Mouse (Mus musculus): Measurements from ENCODE around the gene Gm5431. TPM values are rescaled to one million over a fixed set of nuclear protein-coding genes. Genes with fewer than 3 reads are reported as not detected.

The Gm5431 gene
- polyA plus RNA-seq, 1 experiment from 2014 or later = not detected

DNA sequence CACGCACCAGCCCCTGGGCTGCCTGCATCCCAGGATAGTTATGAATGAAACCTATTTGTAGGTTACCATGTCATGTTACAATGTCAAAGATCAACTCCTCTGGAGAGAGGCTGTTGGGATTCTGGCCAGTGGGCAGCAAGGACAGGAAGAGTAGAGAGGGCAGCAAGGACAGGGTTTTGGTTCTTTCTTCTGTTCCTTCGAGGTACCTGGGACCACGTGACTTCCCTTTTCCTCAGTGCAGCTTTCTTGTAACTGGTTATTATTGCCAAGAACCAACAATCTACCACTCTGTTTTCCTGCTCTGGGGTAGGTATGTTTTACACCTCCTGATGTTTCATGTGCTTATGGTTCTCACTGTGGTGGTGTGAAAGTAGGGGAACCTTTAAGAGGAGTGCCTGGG lies 38.2 kb downstream of the Gm5431 start:
- ATAC-seq (ENCODE audit: insufficient read depth, low FRiP score, low TSS enrichment) = no peak
- Histone ChIP-seq H3K36me3 (ENCODE audit: control insufficient read depth, insufficient read depth, low read length) (no peaks in the 10 kb centered on the region), H3K9ac (ENCODE audit: low read length) (no peak overlapping the region), H3K4me2 (ENCODE audit: low read depth) (no peak overlapping the region), H3K27ac (ENCODE audit: low read depth, low read length) (no peak overlapping the region), H3K4me1 (ENCODE audit: control insufficient read depth, insufficient read depth, low read length) (no peaks in the 10 kb centered on the region), H3K4me3 (ENCODE audit: low read depth, low read length) (no peak overlapping the region), H3K9me3 (ENCODE audit: control insufficient read depth, low read length) (no peaks in the 10 kb centered on the region), H3K27me3 (ENCODE audit: control insufficient read depth, insufficient read depth, low read length) (no peaks in the 10 kb centered on the region)
- 91% methylated on average over 3 of the region's 3 CpGs for WGBS
- DNase-seq (ENCODE audit: low spot score) = no peak

- Histone ChIP-seq H3K27ac (ENCODE audit: low read depth, low read length) (no peak overlapping the region), H3K4me1 (ENCODE audit: control insufficient read depth, insufficient read depth, low read length) (no peaks in the 10 kb centered on the region), H3K9ac (ENCODE audit: low read length) (no peak overlapping the region), H3K4me3 (ENCODE audit: low read depth, low read length) (no peak overlapping the region), H3K36me3 (ENCODE audit: control insufficient read depth, insufficient read depth, low read length) (no peaks in the 10 kb centered on the region), H3K4me2 (ENCODE audit: low read depth) (no peak overlapping the region), H3K27me3 (ENCODE audit: control insufficient read depth, insufficient read depth, low read length) (no peaks in the 10 kb centered on the region), H3K9me3 (ENCODE audit: control insufficient read depth, low read length) (no peaks in the 10 kb centered on the region)
- ATAC-seq (ENCODE audit: insufficient read depth, low FRiP score, low TSS enrichment) (no peak), DNase-seq (ENCODE audit: low spot score) (no peak)
- 80% methylated on average over 1 of the region's 1 CpGs for WGBS
Observed at GRCm38 (mm10) chr11:48862784-48863319, 39.2 kb downstream of the Gm5431 start.

DNA sequence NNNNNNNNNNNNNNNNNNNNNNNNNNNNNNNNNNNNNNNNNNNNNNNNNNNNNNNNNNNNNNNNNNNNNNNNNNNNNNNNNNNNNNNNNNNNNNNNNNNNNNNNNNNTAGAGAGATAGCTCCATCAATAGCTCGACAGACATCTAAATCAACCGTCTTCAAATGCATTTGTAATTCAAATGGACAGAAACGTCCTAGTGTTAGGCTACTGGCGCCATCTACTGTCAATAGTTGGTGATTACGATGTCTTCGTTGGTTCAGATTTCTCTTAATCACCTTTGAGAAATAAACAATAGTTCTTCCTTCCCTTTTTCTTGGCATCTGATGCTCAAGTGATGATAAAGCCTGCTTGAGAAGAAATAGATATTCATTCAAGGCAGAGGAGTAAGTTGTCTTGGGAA lies 43.0 kb downstream of the Gm5431 start:
- no peak overlapping the region for H3K4me3 ChIP-seq (ENCODE audit: low read depth, low read length)
- H3K4me2 ChIP-seq (ENCODE audit: low read depth) = peak overlapping the region; percentile 56; the same call in 1 of the 2 replicates
- ATAC-seq (ENCODE audit: insufficient read depth, low FRiP score, low TSS enrichment) = no peak

DNA sequence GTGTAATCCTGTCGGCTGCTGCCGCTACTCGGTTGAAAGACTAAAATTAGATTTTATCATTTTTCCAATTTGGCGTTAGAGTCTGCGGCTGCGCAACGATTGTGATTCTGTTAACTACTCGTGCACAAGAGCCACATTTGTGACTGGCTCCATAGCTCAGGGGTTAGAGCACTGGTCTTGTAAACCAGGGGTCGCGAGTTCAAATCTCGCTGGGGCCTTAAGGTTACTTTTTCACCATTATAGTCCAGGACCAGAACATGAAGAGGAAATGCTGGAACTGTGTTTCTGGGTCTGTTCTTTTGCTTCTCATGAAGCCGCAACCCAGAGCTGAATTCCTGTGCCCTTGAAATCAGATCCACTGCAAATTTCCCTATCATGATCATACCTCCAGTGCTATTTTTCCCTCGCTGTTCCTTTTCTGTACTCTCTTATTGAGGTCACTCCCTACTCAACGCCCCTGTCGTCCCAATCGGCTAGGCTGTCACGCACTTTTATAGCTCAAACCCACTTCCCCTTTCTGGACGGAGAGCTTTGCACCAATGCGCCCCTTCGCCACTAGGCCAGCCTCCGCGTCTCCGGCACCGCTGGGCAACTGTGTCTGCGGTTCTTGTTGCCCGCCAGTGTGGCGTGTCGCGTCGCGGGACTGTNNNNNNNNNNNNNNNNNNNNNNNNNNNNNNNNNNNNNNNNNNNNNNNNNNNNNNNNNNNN lies 48.4 kb downstream of the Gm5431 start:
- Histone ChIP-seq H3K4me3 (ENCODE audit: low read depth, low read length) (peak overlapping the region; percentile 61), H3K9ac (ENCODE audit: low read length) (0 out of 2 replicates have a peak overlapping the region, but pooled peaks have one; percentile 1), H3K4me2 (ENCODE audit: low read depth) (peak overlapping the region; percentile 92), H3K27ac (ENCODE audit: low read depth, low read length) (no peak overlapping the region), H3K9me3 (ENCODE audit: control insufficient read depth, low read length) (no peaks in the 10 kb centered on the region), H3K4me1 (ENCODE audit: control insufficient read depth, insufficient read depth, low read length) (peaks cover 5% of the 10 kb centered on the region; the same call in 1 of the 2 replicates), H3K36me3 (ENCODE audit: control insufficient read depth, insufficient read depth, low read length) (no peaks in the 10 kb centered on the region), H3K27me3 (ENCODE audit: control insufficient read depth, insufficient read depth, low read length) (no peaks in the 10 kb centered on the region)
- WGBS = under 1% methylated on average over 31 of the region's 31 CpGs
- DNase-seq (ENCODE audit: low spot score) = peak; percentile 85
- peak; percentile 83 for ATAC-seq (ENCODE audit: insufficient read depth, low FRiP score, low TSS enrichment)

More for the DNA sequence above, 43.0 kb downstream of the Gm5431 start:
- H3K9ac ChIP-seq (ENCODE audit: low read length) = no peak overlapping the region
- no peaks in the 10 kb centered on the region for H3K27me3 ChIP-seq (ENCODE audit: control insufficient read depth, insufficient read depth, low read length)
- no peaks in the 10 kb centered on the region for H3K9me3 ChIP-seq (ENCODE audit: control insufficient read depth, low read length)
- H3K36me3 ChIP-seq (ENCODE audit: control insufficient read depth, insufficient read depth, low read length) = no peaks in the 10 kb centered on the region
- 0% methylated on average over 6 of the region's 6 CpGs for WGBS
- H3K27ac ChIP-seq (ENCODE audit: low read depth, low read length) = no peak overlapping the region
- peak; percentile 51 for DNase-seq (ENCODE audit: low spot score)
- H3K4me1 ChIP-seq (ENCODE audit: control insufficient read depth, insufficient read depth, low read length) = 0 out of 2 replicates have a peak, but pooled peaks cover 5% of the 10 kb centered on the region

DNA sequence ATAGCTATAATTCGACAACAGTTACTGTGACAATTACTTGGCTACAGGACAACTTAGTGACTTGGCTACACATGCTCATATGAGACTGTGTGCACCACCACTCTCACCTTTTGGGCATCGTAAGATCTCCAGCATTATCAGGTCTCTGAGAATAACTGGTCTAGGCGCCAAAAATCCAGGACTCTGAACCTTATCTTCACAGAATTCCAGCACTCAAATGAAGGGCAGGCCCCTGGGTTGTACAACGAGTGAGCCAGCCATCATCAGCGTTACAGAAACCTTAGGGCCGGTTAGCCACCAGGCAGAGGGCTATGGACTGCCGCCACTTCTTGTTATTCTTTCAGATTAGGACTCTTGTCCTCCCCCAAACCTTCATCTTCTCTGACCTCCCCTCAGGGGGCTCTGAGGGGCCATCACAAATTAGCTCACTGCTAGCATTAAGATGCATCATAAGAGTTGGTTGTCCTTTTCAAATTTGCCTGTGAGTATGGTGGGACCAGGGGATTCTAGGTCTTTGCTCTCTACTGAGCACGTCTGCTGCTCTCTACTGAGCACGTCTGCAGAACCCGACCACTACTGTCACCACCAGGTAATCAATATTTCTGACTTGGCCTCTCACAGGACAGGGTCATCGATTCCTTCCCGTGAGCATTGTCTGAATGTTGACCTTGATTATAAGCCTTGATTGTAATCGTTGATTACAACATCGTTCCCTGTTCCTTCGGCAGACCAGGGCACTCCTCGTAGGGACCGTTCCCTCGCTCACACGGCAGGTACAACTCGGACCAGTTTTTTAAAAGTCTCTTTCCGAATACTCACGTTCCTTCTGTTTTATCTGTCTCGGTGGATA lies 49.2 kb downstream of the Gm5431 start:
- DNase-seq (ENCODE audit: low spot score) (no peak), ATAC-seq (ENCODE audit: insufficient read depth, low FRiP score, low TSS enrichment) (peak; percentile 28)
- Histone ChIP-seq H3K27ac (ENCODE audit: low read depth, low read length) (no peak overlapping the region), H3K4me2 (ENCODE audit: low read depth) (peak overlapping the region; percentile 92), H3K9ac (ENCODE audit: low read length) (peak overlapping the region; percentile 23; the same call in 1 of the 2 replicates), H3K4me1 (ENCODE audit: control insufficient read depth, insufficient read depth, low read length) (peaks cover 5% of the 10 kb centered on the region; the same call in 1 of the 2 replicates), H3K4me3 (ENCODE audit: low read depth, low read length) (peak overlapping the region; percentile 61), H3K27me3 (ENCODE audit: control insufficient read depth, insufficient read depth, low read length) (no peaks in the 10 kb centered on the region), H3K9me3 (ENCODE audit: control insufficient read depth, low read length) (no peaks in the 10 kb centered on the region), H3K36me3 (ENCODE audit: control insufficient read depth, insufficient read depth, low read length) (no peaks in the 10 kb centered on the region)
- 7% methylated on average over 23 of the region's 23 CpGs for WGBS

DNA sequence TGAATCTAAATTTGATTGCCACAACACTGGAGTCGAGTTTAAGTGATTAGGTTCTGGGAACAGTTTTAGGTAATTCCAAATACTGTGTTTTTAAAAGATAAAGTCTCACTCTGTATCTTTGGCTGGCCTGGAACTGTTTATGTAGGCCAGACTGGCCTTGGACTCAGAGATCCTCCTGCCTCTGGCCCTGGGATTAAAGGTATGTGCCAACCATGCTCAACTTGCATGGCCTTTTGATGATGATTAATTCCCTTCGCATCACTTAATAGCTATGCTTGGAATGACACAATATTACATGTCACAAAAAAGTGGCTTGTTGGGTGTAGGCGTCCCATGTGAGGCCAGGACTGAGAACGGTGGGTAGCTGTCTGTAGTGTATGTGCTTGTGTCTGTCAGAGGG lies 49.8 kb downstream of the Gm5431 start:
- ATAC-seq (ENCODE audit: insufficient read depth, low FRiP score, low TSS enrichment) = no peak
- Histone ChIP-seq H3K4me3 (ENCODE audit: low read depth, low read length) (no peak overlapping the region), H3K36me3 (ENCODE audit: control insufficient read depth, insufficient read depth, low read length) (no peaks in the 10 kb centered on the region), H3K9me3 (ENCODE audit: control insufficient read depth, low read length) (no peaks in the 10 kb centered on the region), H3K27me3 (ENCODE audit: control insufficient read depth, insufficient read depth, low read length) (no peaks in the 10 kb centered on the region), H3K9ac (ENCODE audit: low read length) (no peak overlapping the region), H3K27ac (ENCODE audit: low read depth, low read length) (no peak overlapping the region), H3K4me2 (ENCODE audit: low read depth) (no peak overlapping the region), H3K4me1 (ENCODE audit: control insufficient read depth, insufficient read depth, low read length) (peaks cover 5% of the 10 kb centered on the region; the same call in 1 of the 2 replicates)
- no peak for DNase-seq (ENCODE audit: low spot score)
- WGBS = 81% methylated on average over 4 of the region's 4 CpGs

- DNase-seq (ENCODE audit: low spot score) (no peak), ATAC-seq (ENCODE audit: insufficient read depth, low FRiP score, low TSS enrichment) (no peak)
- H3K9me3 ChIP-seq (ENCODE audit: control insufficient read depth, low read length) = no peaks in the 10 kb centered on the region
- H3K9ac ChIP-seq (ENCODE audit: low read length) = no peak overlapping the region
- H3K36me3 ChIP-seq (ENCODE audit: control insufficient read depth, insufficient read depth, low read length) = no peaks in the 10 kb centered on the region
- H3K4me3 ChIP-seq (ENCODE audit: low read depth, low read length) = no peak overlapping the region
- H3K27me3 ChIP-seq (ENCODE audit: control insufficient read depth, insufficient read depth, low read length) = no peaks in the 10 kb centered on the region
- H3K27ac ChIP-seq (ENCODE audit: low read depth, low read length) = no peak overlapping the region
- 84% methylated on average over 4 of the region's 4 CpGs for WGBS
- H3K4me2 ChIP-seq (ENCODE audit: low read depth) = no peak overlapping the region
- peaks cover 5% of the 10 kb centered on the region; the same call in 1 of the 2 replicates for H3K4me1 ChIP-seq (ENCODE audit: control insufficient read depth, insufficient read depth, low read length)
Observed at GRCm38 (mm10) chr11:48851270-48851995, 50.6 kb downstream of the Gm5431 start.

DNA sequence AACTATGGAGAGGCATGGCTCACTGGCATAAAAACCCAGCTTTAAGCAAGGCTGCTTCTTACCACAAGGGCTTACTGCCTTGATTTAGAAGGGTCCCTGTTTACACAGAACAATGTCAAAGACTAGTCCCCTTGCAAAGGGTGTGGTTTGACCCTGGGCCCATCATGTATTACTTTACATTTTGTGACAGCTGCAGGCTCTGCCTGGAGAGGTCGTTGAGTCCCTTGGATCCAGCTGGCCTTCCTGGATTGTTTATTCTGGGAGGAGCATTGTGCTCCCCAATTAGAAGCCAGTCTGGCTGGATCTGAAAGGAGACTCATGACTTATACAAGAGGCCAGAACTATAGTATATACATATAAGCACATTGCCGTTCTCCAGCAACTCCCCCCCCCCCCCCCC lies 51.8 kb downstream of the Gm5431 start:
- no peak overlapping the region for H3K4me3 ChIP-seq (ENCODE audit: low read depth, low read length)
- H3K27me3 ChIP-seq (ENCODE audit: control insufficient read depth, insufficient read depth, low read length) = no peaks in the 10 kb centered on the region
- no peak for ATAC-seq (ENCODE audit: insufficient read depth, low FRiP score, low TSS enrichment)
- H3K9ac ChIP-seq (ENCODE audit: low read length) = no peak overlapping the region
- peaks cover 5% of the 10 kb centered on the region; the same call in 1 of the 2 replicates for H3K4me1 ChIP-seq (ENCODE audit: control insufficient read depth, insufficient read depth, low read length)
- H3K36me3 ChIP-seq (ENCODE audit: control insufficient read depth, insufficient read depth, low read length) = no peaks in the 10 kb centered on the region
- WGBS = 38% methylated on average over 2 of the region's 2 CpGs
- H3K4me2 ChIP-seq (ENCODE audit: low read depth) = no peak overlapping the region
- no peak for DNase-seq (ENCODE audit: low spot score)
- H3K9me3 ChIP-seq (ENCODE audit: control insufficient read depth, low read length) = no peaks in the 10 kb centered on the region
- no peak overlapping the region for H3K27ac ChIP-seq (ENCODE audit: low read depth, low read length)

All from neural tube, embryonic 11.5 days (tissue).